Mouse (Mus musculus): ENCODE data around the gene Mllt10. TPM values are rescaled to one million over a fixed set of nuclear protein-coding genes. Genes with fewer than 3 reads are reported as not detected.

Gene Mllt10
- polyA plus RNA-seq, 1 experiment from 2014 or later = 32.5 TPM

GRCm38 (mm10) chr2:18181631-18182030 lies 126.6 kb downstream of the Mllt10 start:
- no peak for ATAC-seq (ENCODE audit: extremely low read depth, insufficient number of reproducible peaks, low FRiP score, low TSS enrichment)
- 84% methylated on average over 3 of the region's 3 CpGs for WGBS
- Histone ChIP-seq H3K4me3 (no peak overlapping the region), H3K9me3 (no peaks in the 10 kb centered on the region), H3K36me3 (peaks cover 83% of the 10 kb centered on the region), H3K4me1 (no peaks in the 10 kb centered on the region), H3K4me2 (no peak overlapping the region), H3K27ac (replicated peaks) (no peak overlapping the region), H3K9ac (no peak overlapping the region), H3K27me3 (replicated peaks) (no peaks in the 10 kb centered on the region)

- no peak overlapping the region for H3K27ac ChIP-seq (replicated peaks)
- no peaks in the 10 kb centered on the region for H3K4me1 ChIP-seq
- no peaks in the 10 kb centered on the region for H3K27me3 ChIP-seq (replicated peaks)
- no peak overlapping the region for H3K9ac ChIP-seq
- H3K36me3 ChIP-seq = peaks cover 86% of the 10 kb centered on the region
- H3K9me3 ChIP-seq = no peaks in the 10 kb centered on the region
- H3K4me3 ChIP-seq = no peak overlapping the region
- no peak for ATAC-seq (ENCODE audit: extremely low read depth, insufficient number of reproducible peaks, low FRiP score, low TSS enrichment)
- H3K4me2 ChIP-seq = no peak overlapping the region
Observed at GRCm38 (mm10) chr2:18183079-18183478, 128.0 kb downstream of the Mllt10 start.

DNA sequence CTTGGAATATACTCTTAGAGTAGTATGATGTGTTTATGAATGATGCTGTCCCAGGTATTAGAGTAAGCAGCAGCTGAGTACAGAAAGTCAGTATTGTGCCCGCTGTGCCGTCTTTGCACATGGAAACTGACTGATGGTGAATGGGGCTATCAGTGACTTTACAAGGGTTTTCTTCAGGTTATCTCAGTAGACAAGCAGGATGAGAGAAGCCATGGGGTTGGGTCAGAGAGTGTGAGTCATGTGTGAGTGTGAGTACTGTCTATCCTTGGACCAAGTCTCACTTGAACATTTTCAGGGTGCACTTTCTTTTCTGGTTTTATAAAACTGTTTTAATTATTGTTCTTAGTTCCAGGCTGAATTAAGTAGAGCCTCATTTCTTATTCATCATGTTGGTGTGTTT lies 133.3 kb downstream of the Mllt10 start:
- H3K4me2 ChIP-seq = no peak overlapping the region
- peaks cover 88% of the 10 kb centered on the region for H3K36me3 ChIP-seq
- no peaks in the 10 kb centered on the region for H3K9me3 ChIP-seq
- no peak for ATAC-seq (ENCODE audit: extremely low read depth, insufficient number of reproducible peaks, low FRiP score, low TSS enrichment)
- H3K4me3 ChIP-seq = no peak overlapping the region
- H3K27me3 ChIP-seq (replicated peaks) = no peaks in the 10 kb centered on the region
- 73% methylated on average over 2 of the region's 2 CpGs for WGBS
- H3K4me1 ChIP-seq = peaks cover 2% of the 10 kb centered on the region; the same call in 1 of the 2 replicates
- no peak overlapping the region for H3K27ac ChIP-seq (replicated peaks)
- no peak overlapping the region for H3K9ac ChIP-seq

GRCm38 (mm10) chr2:18195285-18195684 lies 140.2 kb downstream of the Mllt10 start:
- no peak overlapping the region for H3K4me2 ChIP-seq
- no peaks in the 10 kb centered on the region for H3K9me3 ChIP-seq
- H3K9ac ChIP-seq = no peak overlapping the region
- no peak overlapping the region for H3K27ac ChIP-seq (replicated peaks)
- no peak for ATAC-seq (ENCODE audit: extremely low read depth, insufficient number of reproducible peaks, low FRiP score, low TSS enrichment)
- peaks cover 11% of the 10 kb centered on the region for H3K4me1 ChIP-seq
- H3K4me3 ChIP-seq = no peak overlapping the region
- no peaks in the 10 kb centered on the region for H3K27me3 ChIP-seq (replicated peaks)
- H3K36me3 ChIP-seq = peaks cover 82% of the 10 kb centered on the region
- 78% methylated on average over 4 of the region's 4 CpGs for WGBS

DNA sequence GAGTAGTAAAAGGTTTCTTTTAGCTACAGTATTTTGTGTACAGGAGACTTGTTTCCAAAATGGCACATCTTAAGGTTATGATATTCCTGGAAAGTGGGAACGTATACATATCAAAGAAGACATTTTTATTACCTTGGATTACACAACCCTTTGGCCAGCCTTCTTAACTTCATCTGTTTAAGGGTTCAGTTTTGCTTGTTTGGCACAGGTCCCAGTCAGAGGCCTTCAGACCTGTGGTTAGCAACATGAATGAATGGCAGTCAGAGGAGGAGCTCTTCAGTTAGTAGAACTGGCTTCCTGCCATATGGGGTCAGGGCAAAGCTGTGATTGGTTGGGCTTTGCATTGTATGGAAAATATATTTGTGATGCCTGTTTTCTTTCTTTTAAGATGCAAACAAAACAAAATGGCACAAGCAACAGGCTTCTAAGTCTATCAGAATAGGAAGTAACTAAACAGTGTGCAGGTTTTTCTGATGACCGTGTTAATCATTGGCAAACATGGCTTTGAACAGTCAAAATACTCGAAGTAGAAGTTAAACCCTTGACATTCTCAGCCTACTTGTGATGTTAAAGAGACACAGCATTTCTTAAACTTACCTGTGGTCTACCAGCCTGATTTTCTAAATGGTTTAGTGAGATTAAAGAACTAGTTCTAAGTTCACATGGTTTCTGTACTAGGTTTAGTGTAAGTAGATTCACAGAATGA lies 140.8 kb downstream of the Mllt10 start:
- 76% methylated on average over 3 of the region's 3 CpGs for WGBS
- peak; percentile 19; the same call in 1 of the 2 replicates for ATAC-seq (ENCODE audit: extremely low read depth, insufficient number of reproducible peaks, low FRiP score, low TSS enrichment)
- H3K27me3 ChIP-seq (replicated peaks) = no peaks in the 10 kb centered on the region
- no peak overlapping the region for H3K4me2 ChIP-seq
- peak overlapping the region; percentile 34; the same call in 1 of the 2 replicates for H3K27ac ChIP-seq (replicated peaks)
- H3K9ac ChIP-seq = no peak overlapping the region
- no peak overlapping the region for H3K4me3 ChIP-seq
- no peaks in the 10 kb centered on the region for H3K9me3 ChIP-seq
- peaks cover 11% of the 10 kb centered on the region for H3K4me1 ChIP-seq
- peaks cover 83% of the 10 kb centered on the region for H3K36me3 ChIP-seq

GRCm38 (mm10) chr2:18201820-18202462 lies 146.9 kb downstream of the Mllt10 start:
- no peaks in the 10 kb centered on the region for H3K27me3 ChIP-seq (replicated peaks)
- no peak overlapping the region for H3K4me2 ChIP-seq
- ATAC-seq (ENCODE audit: extremely low read depth, insufficient number of reproducible peaks, low FRiP score, low TSS enrichment) = no peak
- H3K36me3 ChIP-seq = peaks cover 92% of the 10 kb centered on the region
- 68% methylated on average over 1 of the region's 1 CpGs for WGBS
- no peak overlapping the region for H3K9ac ChIP-seq
- 0 out of 2 replicates have a peak overlapping the region, but pooled peaks have one; percentile 21 for H3K27ac ChIP-seq (replicated peaks)
- H3K4me1 ChIP-seq = peaks cover 3% of the 10 kb centered on the region; the same call in 1 of the 2 replicates
- H3K4me3 ChIP-seq = no peak overlapping the region
- H3K9me3 ChIP-seq = no peaks in the 10 kb centered on the region

GRCm38 (mm10) chr2:18202923-18203322 lies 147.9 kb downstream of the Mllt10 start:
- ATAC-seq (ENCODE audit: extremely low read depth, insufficient number of reproducible peaks, low FRiP score, low TSS enrichment) = no peak
- Histone ChIP-seq H3K4me1 (peaks cover 3% of the 10 kb centered on the region; the same call in 1 of the 2 replicates), H3K27ac (replicated peaks) (no peak overlapping the region), H3K4me3 (no peak overlapping the region), H3K9ac (no peak overlapping the region), H3K9me3 (no peaks in the 10 kb centered on the region), H3K27me3 (replicated peaks) (no peaks in the 10 kb centered on the region), H3K36me3 (peaks cover 92% of the 10 kb centered on the region), H3K4me2 (no peak overlapping the region)
- WGBS = 90% methylated on average over 4 of the region's 4 CpGs

DNA sequence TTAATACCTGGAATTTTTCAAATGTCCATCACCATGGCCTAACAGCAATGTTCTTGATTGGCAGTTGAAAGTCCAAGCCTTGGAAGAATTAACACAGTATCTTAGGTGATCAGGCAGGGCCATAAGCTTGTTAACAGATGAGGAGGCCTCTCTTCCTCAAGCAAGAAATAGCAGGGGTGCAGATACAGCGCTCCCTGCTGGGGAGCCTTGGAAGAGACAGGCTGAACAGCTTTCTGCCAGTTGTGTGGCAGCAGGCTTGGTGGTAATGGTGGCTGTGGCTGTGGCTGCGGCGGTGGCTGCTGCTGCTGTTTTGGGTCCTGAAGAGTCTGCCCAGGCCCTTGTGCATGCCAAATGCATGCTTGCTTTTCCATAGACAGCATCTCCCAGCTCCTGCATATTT lies 150.1 kb downstream of the Mllt10 start:
- H3K27me3 ChIP-seq (replicated peaks) = no peaks in the 10 kb centered on the region
- H3K9ac ChIP-seq = no peak overlapping the region
- no peaks in the 10 kb centered on the region for H3K9me3 ChIP-seq
- peaks cover 3% of the 10 kb centered on the region; the same call in 1 of the 2 replicates for H3K4me1 ChIP-seq
- WGBS = 75% methylated on average over 3 of the region's 3 CpGs
- no peak overlapping the region for H3K27ac ChIP-seq (replicated peaks)
- H3K36me3 ChIP-seq = peaks cover 94% of the 10 kb centered on the region
- H3K4me3 ChIP-seq = no peak overlapping the region
- H3K4me2 ChIP-seq = no peak overlapping the region
- ATAC-seq (ENCODE audit: extremely low read depth, insufficient number of reproducible peaks, low FRiP score, low TSS enrichment) = no peak

- H3K27me3 ChIP-seq (replicated peaks) = no peaks in the 10 kb centered on the region
- H3K27ac ChIP-seq (replicated peaks) = no peak overlapping the region
- H3K36me3 ChIP-seq = peaks cover 93% of the 10 kb centered on the region
- no peaks in the 10 kb centered on the region for H3K9me3 ChIP-seq
- no peak overlapping the region for H3K4me2 ChIP-seq
- H3K4me3 ChIP-seq = no peak overlapping the region
- no peak for ATAC-seq (ENCODE audit: extremely low read depth, insufficient number of reproducible peaks, low FRiP score, low TSS enrichment)
- H3K9ac ChIP-seq = no peak overlapping the region
- 85% methylated on average over 10 of the region's 10 CpGs for whole genome bisulfite sequencing
- H3K4me1 ChIP-seq = peaks cover 3% of the 10 kb centered on the region; the same call in 1 of the 2 replicates
Observed at GRCm38 (mm10) chr2:18206811-18207210, 151.8 kb downstream of the Mllt10 start.

GRCm38 (mm10) chr2:18208578-18208977 lies 153.5 kb downstream of the Mllt10 start:
- 88% methylated on average over 6 of the region's 6 CpGs for WGBS
- H3K36me3 ChIP-seq = peaks cover 92% of the 10 kb centered on the region

GRCm38 (mm10) chr2:18209211-18209823 lies 154.3 kb downstream of the Mllt10 start:
- 90% methylated on average over 7 of the region's 7 CpGs for WGBS
- Histone ChIP-seq H3K9ac (no peak overlapping the region), H3K36me3 (peaks cover 92% of the 10 kb centered on the region), H3K27ac (replicated peaks) (no peak overlapping the region), H3K4me1 (peaks cover 11% of the 10 kb centered on the region), H3K9me3 (no peaks in the 10 kb centered on the region), H3K27me3 (replicated peaks) (no peaks in the 10 kb centered on the region), H3K4me3 (no peak overlapping the region), H3K4me2 (no peak overlapping the region)
- no peak for ATAC-seq (ENCODE audit: extremely low read depth, insufficient number of reproducible peaks, low FRiP score, low TSS enrichment)

More at GRCm38 (mm10) chr2:18208578-18208977, 153.5 kb downstream of the Mllt10 start:
- Histone ChIP-seq H3K4me1 (0 out of 2 replicates have a peak, but pooled peaks cover 5% of the 10 kb centered on the region), H3K9ac (no peak overlapping the region), H3K9me3 (no peaks in the 10 kb centered on the region), H3K27me3 (replicated peaks) (no peaks in the 10 kb centered on the region), H3K4me2 (no peak overlapping the region), H3K27ac (replicated peaks) (no peak overlapping the region), H3K4me3 (no peak overlapping the region)
- ATAC-seq (ENCODE audit: extremely low read depth, insufficient number of reproducible peaks, low FRiP score, low TSS enrichment) = no peak

All from heart, embryonic 13.5 days (tissue).